Mouse (Mus musculus): ENCODE results near the gene Mettl25. TPM values are rescaled to one million over a fixed set of nuclear protein-coding genes. Genes with fewer than 3 reads are reported as not detected.

Mettl25 gene
- total and polyA plus RNA-seq, 3 experiments = 5.6 to 8.9 TPM; not detected in 1

DNA sequence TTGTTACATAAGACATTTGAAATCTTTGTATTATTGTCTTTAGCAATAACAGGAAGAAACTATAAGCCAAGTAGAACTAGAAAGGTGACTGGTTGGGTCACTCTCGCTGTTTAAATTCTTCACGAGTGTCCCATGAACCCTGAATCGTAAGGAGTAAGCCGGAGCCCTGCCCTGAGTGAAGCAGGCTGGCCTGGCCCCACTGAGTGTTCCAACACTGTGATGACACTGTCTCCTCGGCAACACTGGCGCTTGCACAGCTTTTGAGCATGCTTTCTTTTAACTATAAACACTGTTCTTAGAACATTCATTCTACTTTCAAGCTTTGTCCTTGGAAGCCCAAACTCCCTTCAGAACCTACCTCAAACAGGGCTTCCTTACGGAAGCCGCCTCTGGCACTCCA is 57.4 kb downstream of the Mettl25 start:
- no peak for TF ChIP-seq MEF2A (IDR thresholded peaks at IDR 0.05; ENCODE audit: extremely low read depth, insufficient replicate concordance, low read depth, low read length, poor library complexity, severe bottlenecking)
- TF ChIP-seq SMC3 (IDR thresholded peaks at IDR 0.05; ENCODE audit: low read depth, low read length) = no peak
- TF ChIP-seq RAD21 (IDR thresholded peaks at IDR 0.05; ENCODE audit: low read depth, low read length) = no peak
- no peak for TF ChIP-seq POLR2AphosphoS2 (IDR thresholded peaks at IDR 0.05; ENCODE audit: low read length)
- TF ChIP-seq SIN3A (IDR thresholded peaks at IDR 0.05; ENCODE audit: low read length) = no peak
- H3K4me1 ChIP-seq (ENCODE audit: control insufficient read depth in 1 of 2, insufficient read depth in 2 of 2, low read length in 2 of 2) = no peaks in the 10 kb centered on the region
- no peak for DNase-seq (ENCODE audit: low read depth, low spot score)
- no peaks in the 10 kb centered on the region for H3K36me3 ChIP-seq (ENCODE audit: control insufficient read depth in 1 of 2, insufficient read depth in 2 of 2, low read length in 2 of 2)
- H3K79me2 ChIP-seq (ENCODE audit: control insufficient read depth, insufficient read depth, low read length, poor library complexity) = no peaks in the 10 kb centered on the region
- no peaks in the 10 kb centered on the region for H3K27me3 ChIP-seq (ENCODE audit: control insufficient read depth in 1 of 2, insufficient read depth in 2 of 2, low read length in 2 of 2)
- no peak overlapping the region for H3K4me3 ChIP-seq (ENCODE audit: control insufficient read depth in 1 of 2, insufficient read depth in 1 of 2, low read depth in 2 of 2, low read length in 2 of 2)
- no peak overlapping the region for H3K27ac ChIP-seq (ENCODE audit: control insufficient read depth, low read depth, low read length)
- H3K9ac ChIP-seq (ENCODE audit: control insufficient read depth, low read depth, low read length, poor library complexity, severe bottlenecking) = no peak overlapping the region
- H3K9me3 ChIP-seq (replicated peaks; ENCODE audit: insufficient read depth, low read length) = no peaks in the 10 kb centered on the region

DNA sequence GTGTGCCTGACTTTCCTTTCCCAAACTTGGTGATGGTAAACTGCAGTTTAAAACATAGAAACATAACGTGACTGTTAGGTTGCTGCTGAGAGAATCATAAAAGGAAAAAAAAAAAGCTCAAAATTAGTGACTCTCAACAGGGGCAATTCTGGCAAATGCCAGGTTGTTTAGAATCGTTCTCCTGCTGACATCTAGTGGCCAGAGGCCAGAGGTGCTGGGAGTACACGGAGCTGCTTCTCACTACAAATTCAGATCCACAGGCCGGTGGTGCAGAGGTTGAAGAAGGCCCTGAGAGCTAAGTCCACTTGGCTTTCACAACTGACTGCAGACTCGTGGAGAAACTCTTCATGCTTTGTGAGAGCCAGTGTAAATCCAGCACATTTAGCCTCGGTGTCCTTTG is 66.8 kb downstream of the Mettl25 start:
- DNase-seq (ENCODE audit: low read depth, low spot score) = peak; percentile 71
- H3K9ac ChIP-seq (ENCODE audit: control insufficient read depth, low read depth, low read length, poor library complexity, severe bottlenecking) = no peak overlapping the region
- no peaks in the 10 kb centered on the region for H3K27me3 ChIP-seq (ENCODE audit: control insufficient read depth in 1 of 2, insufficient read depth in 2 of 2, low read length in 2 of 2)
- H3K9me3 ChIP-seq (replicated peaks; ENCODE audit: insufficient read depth, low read length) = no peaks in the 10 kb centered on the region
- no peaks in the 10 kb centered on the region for H3K79me2 ChIP-seq (ENCODE audit: control insufficient read depth, insufficient read depth, low read length, poor library complexity)
- no peaks in the 10 kb centered on the region for H3K4me1 ChIP-seq (ENCODE audit: control insufficient read depth in 1 of 2, insufficient read depth in 2 of 2, low read length in 2 of 2)
- no peaks in the 10 kb centered on the region for H3K36me3 ChIP-seq (ENCODE audit: control insufficient read depth in 1 of 2, insufficient read depth in 2 of 2, low read length in 2 of 2)
- TF ChIP-seq RAD21 (IDR thresholded peaks at IDR 0.05; ENCODE audit: low read depth, low read length) (peak; percentile 72), CTCF (IDR thresholded peaks at IDR 0.05 in 2 of 3, conservative IDR thresholded peaks at IDR 0.05 in 1 of 3; ENCODE audit: control insufficient read depth in 1 of 3, insufficient read depth in 1 of 3, low read depth in 2 of 3, low read length in 3 of 3, poor library complexity in 1 of 3, severe bottlenecking in 1 of 3) (peak; percentile 63 to 75 (median 74)), ZC3H11A (IDR thresholded peaks at IDR 0.05; ENCODE audit: low read depth, low read length) (peak; percentile 50), HCFC1 (IDR thresholded peaks at IDR 0.05; ENCODE audit: low read depth, low read length) (no peak), SMC3 (IDR thresholded peaks at IDR 0.05; ENCODE audit: low read depth, low read length) (peak; percentile 67), ZNF384 (IDR thresholded peaks at IDR 0.05; ENCODE audit: low read depth, low read length) (peak; percentile 74), NRF1 (IDR thresholded peaks at IDR 0.05; ENCODE audit: insufficient read depth, low read depth, low read length, poor library complexity, severe bottlenecking) (no peak)
- H3K27ac ChIP-seq (ENCODE audit: control insufficient read depth, low read depth, low read length) = no peak overlapping the region
- no peak overlapping the region for H3K4me3 ChIP-seq (ENCODE audit: control insufficient read depth in 1 of 2, insufficient read depth in 1 of 2, low read depth in 2 of 2, low read length in 2 of 2)

- Histone ChIP-seq H3K27me3 (ENCODE audit: control insufficient read depth in 1 of 2, insufficient read depth in 2 of 2, low read length in 2 of 2) (no peaks in the 10 kb centered on the region), H3K36me3 (ENCODE audit: control insufficient read depth in 1 of 2, insufficient read depth in 2 of 2, low read length in 2 of 2) (no peaks in the 10 kb centered on the region), H3K79me2 (ENCODE audit: control insufficient read depth, insufficient read depth, low read length, poor library complexity) (no peaks in the 10 kb centered on the region), H3K4me3 (ENCODE audit: control insufficient read depth in 1 of 2, insufficient read depth in 1 of 2, low read depth in 2 of 2, low read length in 2 of 2) (no peak overlapping the region), H3K9me3 (replicated peaks; ENCODE audit: insufficient read depth, low read length) (no peaks in the 10 kb centered on the region), H3K4me1 (ENCODE audit: control insufficient read depth in 1 of 2, insufficient read depth in 2 of 2, low read length in 2 of 2) (no peaks in the 10 kb centered on the region), H3K9ac (ENCODE audit: control insufficient read depth, low read depth, low read length, poor library complexity, severe bottlenecking) (no peak overlapping the region), H3K27ac (ENCODE audit: control insufficient read depth, low read depth, low read length) (no peak overlapping the region)
- no peak for TF ChIP-seq CHD2 (IDR thresholded peaks at IDR 0.05; ENCODE audit: low read length)
- TF ChIP-seq TAL1 (IDR thresholded peaks at IDR 0.05; ENCODE audit: low read length) = no peak
- TF ChIP-seq TCF12 (IDR thresholded peaks at IDR 0.05; ENCODE audit: low read depth, low read length) = no peak
- no peak for TF ChIP-seq NRF1 (IDR thresholded peaks at IDR 0.05; ENCODE audit: insufficient read depth, low read depth, low read length, poor library complexity, severe bottlenecking)
- TF ChIP-seq ZKSCAN1 (IDR thresholded peaks at IDR 0.05; ENCODE audit: low read depth, low read length) = no peak
- no peak for TF ChIP-seq ZNF384 (IDR thresholded peaks at IDR 0.05; ENCODE audit: low read depth, low read length)
- no peak for TF ChIP-seq SIN3A (IDR thresholded peaks at IDR 0.05; ENCODE audit: low read length)
- no peak for TF ChIP-seq POLR2AphosphoS5 (IDR thresholded peaks at IDR 0.05; ENCODE audit: borderline replicate concordance, low read depth, low read length)
- no peak for TF ChIP-seq E2F4 (IDR thresholded peaks at IDR 0.05; ENCODE audit: borderline replicate concordance, low read depth, low read length)
- no peak for TF ChIP-seq ELF1 (IDR thresholded peaks at IDR 0.05; ENCODE audit: low read depth, low read length)
- no peak for TF ChIP-seq SMC3 (IDR thresholded peaks at IDR 0.05; ENCODE audit: low read depth, low read length)
- no peak for TF ChIP-seq EP300 (IDR thresholded peaks at IDR 0.05; ENCODE audit: low read depth in 1 of 2, low read length in 2 of 2)
- no peak for TF ChIP-seq ETS1 (IDR thresholded peaks at IDR 0.05; ENCODE audit: low read depth, low read length)
- TF ChIP-seq USF2 (IDR thresholded peaks at IDR 0.05; ENCODE audit: borderline replicate concordance in 1 of 2, insufficient read depth in 1 of 2, low read depth in 1 of 2, low read length in 2 of 2) = no peak
- TF ChIP-seq MXI1 (IDR thresholded peaks at IDR 0.05; ENCODE audit: low read depth, low read length) = no peak
- no peak for DNase-seq (ENCODE audit: low read depth, low spot score)
These were observed 68.3 kb downstream of the Mettl25 start for GRCm38 (mm10) chr10:105772821-105773302.

Data from MEL (cell line).